Mouse (Mus musculus) cerebellum, adult 18-20 months (tissue): ENCODE measurements around the gene Olfr1377.
"Not testable (repeated sequence)": the region's sequence is repeated elsewhere in the genome, so short reads cannot be mapped to it uniquely, and the experiment has no call there.

Experiments used
- DNase-seq, 2 experiments: peaks; one replicate each; pipeline ENCODE4 v3.0.0; 2021

Gene Olfr1377

GRCm38 (mm10) chr11:50981667-50982066 lies at the start of gene Olfr1377:
TSS of gene Olfr1377 (plus strand) at chr11:50981967.
- DNase-seq = no peak

GRCm38 (mm10) chr11:50932040-50932439 lies 49.7 kb upstream of the Olfr1377 start:
- DNase-seq = no peak

GRCm38 (mm10) chr11:50938435-50938834 lies 43.3 kb upstream of the Olfr1377 start:
- DNase-seq = no peak

GRCm38 (mm10) chr11:50939621-50940366 lies 42.0 kb upstream of the Olfr1377 start:
- DNase-seq = peak; percentile 29 to 38

DNA sequence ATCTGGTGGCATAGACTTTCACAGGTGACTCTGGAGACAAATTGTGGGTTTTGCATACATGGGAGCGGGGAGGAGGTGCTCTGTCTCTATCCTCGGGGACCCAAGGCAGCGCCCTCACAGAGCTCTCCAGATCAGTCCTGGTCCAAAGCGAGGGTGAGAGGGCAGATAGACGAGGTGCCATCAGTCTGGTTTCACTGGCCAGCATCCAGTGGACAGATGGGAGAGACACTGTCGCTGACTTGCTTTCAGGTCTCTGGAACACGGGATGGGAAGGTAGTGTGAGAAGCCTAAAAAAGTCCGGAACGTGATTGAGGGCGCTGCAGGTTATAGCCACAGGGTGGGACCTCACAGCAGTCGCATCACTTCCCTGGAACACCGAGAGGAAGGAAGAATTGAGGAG lies 39.4 kb upstream of the Olfr1377 start:
- no peak for DNase-seq

DNA sequence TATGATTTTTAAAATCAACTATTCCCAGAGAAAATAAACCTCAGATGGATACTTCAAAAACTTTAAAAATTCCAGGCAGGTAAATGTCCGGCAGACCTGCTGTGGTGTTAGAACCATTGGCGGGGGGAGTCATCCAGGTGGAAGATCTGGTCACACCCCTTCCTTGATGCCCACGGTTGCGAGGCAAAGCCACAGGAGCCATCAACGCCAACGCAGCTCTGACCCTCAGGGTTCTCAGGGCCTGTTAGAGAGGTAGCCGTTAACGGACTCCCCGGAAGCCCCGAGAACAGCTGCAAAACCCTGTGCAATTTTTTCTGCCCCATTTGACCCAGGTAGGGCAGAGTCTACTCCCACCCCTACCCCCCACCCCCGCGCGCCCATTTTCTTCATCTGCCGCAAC lies 38.3 kb upstream of the Olfr1377 start, which contains the start of gene 4933414I15Rik:
TSS of gene 4933414I15Rik (minus strand) at position 260 of the 400 bp plus-strand sequence.
- no peak for DNase-seq

GRCm38 (mm10) chr11:50952290-50952689 lies 29.5 kb upstream of the Olfr1377 start:
- DNase-seq = no peak

GRCm38 (mm10) chr11:50953665-50954064 lies 28.1 kb upstream of the Olfr1377 start, which contains the start of gene Prop1:
TSS of gene Prop1 (minus strand) at chr11:50953765.
- DNase-seq = no peak

- DNase-seq = no peak
Measured at GRCm38 (mm10) chr11:50964886-50965285, 16.9 kb upstream of the Olfr1377 start.

DNA sequence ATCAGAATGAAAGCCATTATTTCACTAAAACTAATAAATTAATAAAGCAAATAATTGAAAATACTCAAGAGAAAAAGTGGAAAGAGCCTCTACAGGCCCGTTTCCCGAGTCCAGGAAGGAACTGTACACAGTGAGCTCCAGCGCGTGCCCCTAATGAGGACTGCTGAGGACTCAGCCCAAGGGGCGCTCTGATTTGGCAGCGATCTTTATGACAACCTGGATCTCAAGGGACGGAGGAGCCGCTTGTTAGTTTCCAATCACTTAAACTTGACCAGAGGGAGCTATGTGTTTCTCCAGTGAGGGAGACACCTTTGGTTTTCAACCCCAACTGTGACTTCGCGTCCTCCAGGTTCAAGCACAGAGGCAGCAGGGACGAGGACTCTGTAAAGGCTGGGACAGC lies 15.5 kb upstream of the Olfr1377 start, which contains the start of gene Olfr1378:
TSS of gene Olfr1378 (plus strand) at position 301 of the 400 bp plus-strand sequence.
- no peak for DNase-seq

DNA sequence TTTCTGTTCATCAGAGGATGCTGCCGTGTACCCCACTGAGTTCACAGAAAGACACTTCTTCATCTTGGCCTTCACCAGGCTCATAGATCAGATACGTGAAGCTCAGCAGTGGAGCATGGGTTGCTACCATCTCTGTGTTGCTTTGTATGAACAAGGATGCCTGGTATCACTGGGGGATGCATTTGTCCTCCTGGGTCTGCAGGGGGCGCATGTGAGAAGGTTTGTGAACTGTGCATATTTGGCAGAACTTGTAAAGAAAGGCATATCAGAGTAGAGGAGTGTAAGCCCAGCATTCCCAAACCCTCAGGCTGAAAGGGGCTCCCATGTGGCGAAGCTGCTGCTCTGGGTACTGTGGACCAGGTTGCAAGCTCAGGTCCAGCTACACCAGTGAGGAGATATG lies 4.6 kb upstream of the Olfr1377 start:
- peak in 1 of 2 experiments; percentile 1 for DNase-seq

- no peak for DNase-seq
Measured at GRCm38 (mm10) chr11:51003296-51003695, 21.5 kb downstream of the Olfr1377 start, which contains the start of gene Olfr51. TSS of gene Olfr51 (plus strand) at chr11:51003596.

- peak in 1 of 2 experiments; percentile 4 for DNase-seq
Measured at GRCm38 (mm10) chr11:51011821-51012220, 30.1 kb downstream of the Olfr1377 start.

DNA sequence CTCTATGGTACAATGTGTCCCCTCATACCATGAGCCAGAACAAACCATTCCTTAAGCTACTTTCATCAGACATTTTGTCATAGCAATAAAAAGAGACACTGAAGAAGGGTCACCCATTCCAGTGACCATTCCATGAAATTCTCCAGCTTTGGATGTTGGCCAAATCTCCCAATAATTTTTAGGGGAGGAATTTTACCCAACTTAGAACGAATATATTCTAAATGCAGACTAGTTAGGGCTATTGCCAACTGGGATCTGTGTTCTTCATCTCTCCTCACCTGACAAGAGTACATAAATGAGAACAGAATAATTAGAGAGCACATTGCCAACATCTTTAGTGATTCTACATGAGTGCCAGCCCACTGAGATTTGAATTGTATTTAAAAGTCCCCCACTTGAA lies 32.2 kb downstream of the Olfr1377 start, which contains the start of gene Olfr54:
TSS of gene Olfr54 (plus strand) at position 301 of the 400 bp plus-strand sequence.
- DNase-seq = no peak

GRCm38 (mm10) chr11:51016341-51016740 lies 34.6 kb downstream of the Olfr1377 start:
- DNase-seq = no peak

DNA sequence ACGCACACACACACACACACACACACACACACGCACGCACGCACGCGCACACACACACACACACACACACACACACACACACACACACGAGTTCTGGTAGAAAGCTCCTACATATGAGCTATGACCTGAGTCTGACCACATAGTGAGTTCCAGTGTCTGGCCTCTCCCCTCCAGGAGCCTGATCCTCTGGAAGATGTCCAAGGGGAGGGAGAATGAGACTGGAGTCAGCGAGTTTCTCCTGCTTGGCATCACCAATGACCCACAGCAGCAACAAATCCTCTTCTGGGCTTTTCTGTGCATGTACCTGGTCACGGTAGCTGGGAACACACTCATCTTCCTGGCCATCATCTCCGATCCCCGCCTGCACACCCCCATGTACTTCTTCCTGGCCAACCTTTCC lies 45.0 kb downstream of the Olfr1377 start:
- DNase-seq = not testable (repeated sequence)

- not testable (repeated sequence) for DNase-seq
Measured at GRCm38 (mm10) chr11:51029381-51029780, 47.6 kb downstream of the Olfr1377 start.

- DNase-seq = no peak
Measured at GRCm38 (mm10) chr11:51030225-51030624, 48.5 kb downstream of the Olfr1377 start.

- peak in 1 of 2 experiments; percentile 16 for DNase-seq
Measured at GRCm38 (mm10) chr11:51032851-51033250, 51.1 kb downstream of the Olfr1377 start.

GRCm38 (mm10) chr11:51034141-51034540 lies 52.4 kb downstream of the Olfr1377 start:
- not testable (repeated sequence) for DNase-seq

DNA sequence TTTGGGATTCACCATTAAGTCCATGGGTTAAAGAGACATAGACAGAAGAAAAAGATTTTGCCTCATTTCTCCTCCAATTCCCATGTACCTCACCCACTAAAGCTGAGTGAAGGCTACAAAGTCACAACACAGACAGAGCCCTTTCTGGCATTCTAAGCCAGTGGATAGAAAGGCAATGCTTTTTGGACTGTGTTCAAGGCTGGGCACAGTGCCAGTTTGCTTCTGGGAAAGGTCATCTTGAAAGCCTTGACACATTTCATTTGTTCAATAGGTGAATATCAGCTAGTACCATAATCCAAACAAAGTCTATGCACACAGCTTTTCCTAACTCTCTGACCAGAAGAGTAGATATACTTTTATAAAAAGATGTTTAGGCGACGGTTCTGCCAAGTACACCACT lies 54.2 kb downstream of the Olfr1377 start:
- no peak for DNase-seq
